Mouse (Mus musculus) G1E (cell line): ENCODE data around the gene Ube4b. TPM values are rescaled to one million over a fixed set of nuclear protein-coding genes. Genes with fewer than 3 reads are reported as not detected.

Source experiments
- ATAC-seq: 2 replicates; pipeline ENCODE4 v1.8.0; 2016; ENCODE audit warnings: mild to moderate bottlenecking; ENCODE audit not compliant: insufficient number of reproducible peaks, poor library complexity, low FRiP score, severe bottlenecking; ENCODE audit errors: extremely low read depth
- DNase-seq: peaks from one replicate; pipeline ENCODE4 v3.0.0; 2012; ENCODE audit warnings: low spot score
- H3K27me3 ChIP-seq: 2 replicates; pipeline ENCODE4 v1.6.1; 2012; ENCODE audit warnings: mild to moderate bottlenecking, low read length, inconsistent platforms; ENCODE audit not compliant: insufficient read depth
- H3K36me3 ChIP-seq: replicated peaks from 2 replicates; pipeline ENCODE3; 2012; ENCODE audit warnings: mild to moderate bottlenecking, inconsistent platforms
- H3K4me1 ChIP-seq: 2 replicates; pipeline ENCODE4 v1.6.1; 2012; ENCODE audit warnings: low read depth, low read length, inconsistent platforms, mixed read lengths; ENCODE audit not compliant: insufficient read depth
- H3K4me3 ChIP-seq: 2 replicates; pipeline ENCODE4 v1.5.1; 2012; ENCODE audit warnings: low read depth, mild to moderate bottlenecking, inconsistent platforms, low read length, moderate library complexity, mixed read lengths
- H3K9me3 ChIP-seq: replicated peaks from 2 replicates; pipeline ENCODE4 v1.6.1; 2012; ENCODE audit warnings: inconsistent platforms
- CTCF ChIP-seq: IDR thresholded peaks from 2 replicates; pipeline ENCODE4 v1.5.1; 2012; ENCODE audit warnings: low read depth, low read length, inconsistent platforms, mixed read lengths
- GATA1 ChIP-seq: IDR thresholded peaks from 2 replicates; pipeline ENCODE4 v1.6.1; 2012; ENCODE audit warnings: borderline replicate concordance, low read length, inconsistent platforms, mixed read lengths
- GATA2 ChIP-seq: IDR thresholded peaks from 2 replicates; pipeline ENCODE4 v1.6.1; 2012; ENCODE audit warnings: low read depth, low read length, inconsistent platforms, borderline replicate concordance
- POLR2AphosphoS5 ChIP-seq: IDR thresholded peaks from 2 replicates; pipeline ENCODE4 v1.6.1; 2012; ENCODE audit warnings: low read depth, low read length, inconsistent platforms; ENCODE audit not compliant: insufficient replicate concordance
- TAL1 ChIP-seq: conservative IDR thresholded peaks from 2 replicates; pipeline ENCODE4 v1.6.1; 2012; ENCODE audit warnings: low read depth, low read length, inconsistent platforms, mixed read lengths
- polyA plus RNA-seq: library from polyadenylated mRNA; stranded (reverse); fragments of >175 nt; gene quantifications from 2 replicates; pipeline ENCODE4 v1.2.3, GENCODE M21; 2012
- total RNA-seq, 2 experiments: library from RNA; stranded (forward) in 1 of 2; stranded (reverse) in 1 of 2; fragments of 200-1000 nt in 1 of 2; fragments of >200 nt in 1 of 2; fragmentation: Nextera tagmentation in 1 of 2; gene quantifications; 2 replicates each; pipeline ENCODE4 v1.2.3; 2014 to 2017

Gene Ube4b
- total and polyA plus RNA-seq, 3 experiments: 51.9 to 346 (median 118) TPM

DNA sequence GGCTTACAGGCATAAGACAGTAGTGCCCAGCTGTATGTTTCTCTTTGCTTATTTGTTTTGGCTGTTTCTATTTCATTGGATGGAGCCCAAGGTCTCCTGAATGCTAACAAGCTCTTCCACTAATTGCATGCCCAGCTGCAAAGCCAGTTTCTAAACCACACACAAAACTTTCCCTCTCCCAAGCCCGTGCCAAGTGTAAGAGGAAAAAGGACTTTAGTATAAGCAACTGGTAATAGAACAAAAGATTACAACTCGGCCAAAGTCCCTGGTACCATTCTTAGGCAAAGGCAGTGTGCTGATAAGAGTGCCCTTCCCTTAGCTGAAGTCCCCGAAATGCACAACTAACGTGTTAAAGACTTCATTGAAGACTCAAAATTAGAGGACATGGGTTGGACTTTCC lies 34.2 kb downstream of the Ube4b start:
- H3K4me3 ChIP-seq: no peak overlapping the region
- ATAC-seq: no peak
- H3K36me3 ChIP-seq: peaks cover 88% of the 10 kb centered on the region
- no peak for TF ChIP-seq GATA1
- no peak for TF ChIP-seq POLR2AphosphoS5
- TF ChIP-seq CTCF: no peak
- no peak for TF ChIP-seq TAL1
- no peak for TF ChIP-seq GATA2
- H3K4me1 ChIP-seq: peaks cover 25% of the 10 kb centered on the region
- DNase-seq: no peak
- no peaks in the 10 kb centered on the region for H3K27me3 ChIP-seq
- H3K9me3 ChIP-seq: no peaks in the 10 kb centered on the region

DNA sequence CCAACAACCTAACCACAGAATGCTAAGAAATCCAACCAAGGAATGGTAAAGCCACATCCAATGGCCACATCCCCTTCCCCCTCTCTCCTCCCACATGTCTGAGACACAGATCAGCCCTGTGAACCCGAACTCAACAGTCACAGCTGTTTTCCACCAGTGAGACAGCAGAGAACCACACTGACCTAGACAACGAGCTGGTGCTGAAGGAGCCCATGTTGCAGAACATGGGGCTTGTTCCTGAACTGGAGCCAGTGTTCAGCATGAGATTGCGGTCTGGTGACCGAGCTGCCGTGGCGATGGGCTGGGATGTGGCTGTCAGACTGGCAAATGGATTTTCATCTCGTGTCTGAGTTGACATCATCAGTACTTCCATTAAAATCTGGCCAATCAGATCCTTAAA lies 45.5 kb downstream of the Ube4b start:
- H3K36me3 ChIP-seq: peaks cover 98% of the 10 kb centered on the region
- no peak for ATAC-seq
- H3K27me3 ChIP-seq: no peaks in the 10 kb centered on the region

DNA sequence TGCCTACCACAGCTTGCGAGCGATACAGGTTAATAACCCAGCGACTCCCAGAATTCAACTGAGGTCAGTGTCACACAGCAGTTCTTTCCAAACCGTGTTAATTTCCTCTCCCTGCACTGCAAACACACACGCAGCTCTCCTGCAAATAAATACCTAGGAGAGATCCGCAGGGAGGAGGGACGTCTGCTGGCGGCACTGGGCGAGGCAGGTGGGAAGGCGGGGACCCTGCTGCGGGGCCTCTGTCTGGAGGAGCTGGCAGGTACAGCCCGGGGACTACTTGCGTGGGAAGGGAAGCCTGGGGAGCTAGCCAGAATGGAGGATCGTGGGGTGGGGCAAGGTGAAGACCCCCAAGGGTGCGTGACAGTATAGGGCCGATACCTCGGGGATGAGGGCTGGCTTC lies 46.7 kb downstream of the Ube4b start:
- TF ChIP-seq GATA1 (no peak), CTCF (no peak), GATA2 (no peak), TAL1 (no peak), POLR2AphosphoS5 (no peak)
- no peak overlapping the region for H3K4me3 ChIP-seq
- no peak for ATAC-seq
- no peaks in the 10 kb centered on the region for H3K9me3 ChIP-seq
- H3K4me1 ChIP-seq: no peaks in the 10 kb centered on the region
- no peak for DNase-seq
- H3K36me3 ChIP-seq: peaks cover 98% of the 10 kb centered on the region
- H3K27me3 ChIP-seq: no peaks in the 10 kb centered on the region

More for the DNA sequence above, 45.5 kb downstream of the Ube4b start:
- no peaks in the 10 kb centered on the region for H3K9me3 ChIP-seq
- H3K4me3 ChIP-seq: no peak overlapping the region
- no peak for DNase-seq
- TF ChIP-seq GATA1: no peak
- no peak for TF ChIP-seq CTCF
- TF ChIP-seq POLR2AphosphoS5: no peak
- TF ChIP-seq GATA2: no peak
- TF ChIP-seq TAL1: no peak
- H3K4me1 ChIP-seq: no peaks in the 10 kb centered on the region

DNA sequence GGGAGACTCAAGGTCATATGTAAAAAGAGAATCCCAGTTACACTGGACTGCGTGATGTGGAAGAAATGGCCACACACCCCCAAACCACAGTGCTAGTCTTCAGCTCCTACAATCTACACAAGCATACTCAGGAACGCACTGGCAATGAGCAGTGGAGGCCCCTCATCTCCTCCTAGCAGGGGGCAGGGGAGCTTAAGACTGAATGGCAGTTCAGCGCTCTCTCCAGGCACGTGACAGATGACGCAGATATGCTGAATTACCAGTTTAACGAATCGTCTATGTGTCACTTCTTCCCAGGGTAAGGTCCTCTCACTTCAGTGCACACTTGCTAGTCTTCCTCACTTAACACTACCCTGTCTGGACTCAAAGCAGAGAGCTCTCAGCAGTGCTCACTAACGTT lies 47.7 kb downstream of the Ube4b start:
- Histone ChIP-seq H3K36me3 (peaks cover 98% of the 10 kb centered on the region), H3K9me3 (no peaks in the 10 kb centered on the region), H3K4me3 (no peak overlapping the region), H3K27me3 (no peaks in the 10 kb centered on the region), H3K4me1 (no peaks in the 10 kb centered on the region)
- no peak for TF ChIP-seq GATA1
- no peak for TF ChIP-seq CTCF
- TF ChIP-seq TAL1: no peak
- TF ChIP-seq GATA2: no peak
- TF ChIP-seq POLR2AphosphoS5: no peak
- ATAC-seq: no peak
- DNase-seq: no peak

DNA sequence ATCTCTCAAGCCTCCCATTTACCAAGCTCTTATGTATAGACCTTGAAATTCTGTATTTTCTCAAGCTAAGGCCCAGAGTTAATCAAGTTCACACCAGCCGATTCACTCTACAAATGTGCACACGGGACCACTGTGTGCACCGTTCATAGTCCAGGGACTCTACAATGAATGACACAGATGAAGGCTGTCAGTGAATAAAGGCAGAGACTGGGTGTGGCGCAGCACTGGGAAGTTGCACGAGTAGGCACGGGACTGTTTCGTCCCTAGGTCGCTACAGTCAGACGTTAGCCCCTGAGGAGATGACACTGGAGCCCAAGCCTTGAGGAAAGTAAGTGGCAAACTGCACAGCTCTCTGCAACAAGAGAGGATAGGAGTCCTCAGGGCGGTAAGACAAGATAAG lies 50.5 kb downstream of the Ube4b start:
- DNase-seq (no peak), ATAC-seq (no peak)
- H3K36me3 ChIP-seq: peaks cover 98% of the 10 kb centered on the region
- no peak overlapping the region for H3K4me3 ChIP-seq
- H3K9me3 ChIP-seq: no peaks in the 10 kb centered on the region
- TF ChIP-seq POLR2AphosphoS5 (no peak), CTCF (no peak), TAL1 (no peak)
- H3K27me3 ChIP-seq: no peaks in the 10 kb centered on the region
- H3K4me1 ChIP-seq: 0 out of 2 replicates have a peak, but pooled peaks cover 2% of the 10 kb centered on the region

DNA sequence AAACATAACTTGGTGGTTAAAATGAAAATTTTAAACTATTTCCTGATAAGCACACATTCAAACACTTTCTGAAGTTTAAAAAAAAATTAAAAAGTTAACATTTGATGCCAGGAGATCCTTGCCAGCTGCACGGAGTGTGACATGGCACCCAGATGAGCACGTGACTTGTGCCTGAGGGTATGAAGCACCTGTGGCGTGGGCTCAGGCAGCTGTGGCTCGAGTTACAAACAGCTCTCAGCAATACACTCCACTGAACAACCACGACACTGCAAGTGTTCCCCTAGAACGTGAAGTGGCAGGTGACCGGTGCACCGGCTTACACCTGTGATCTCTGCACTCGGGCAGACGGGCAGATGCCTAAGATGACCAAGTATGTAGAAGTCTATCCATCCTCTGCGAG lies 51.9 kb downstream of the Ube4b start:
- peaks cover 97% of the 10 kb centered on the region for H3K36me3 ChIP-seq
- ATAC-seq (no peak), DNase-seq (no peak)

DNA sequence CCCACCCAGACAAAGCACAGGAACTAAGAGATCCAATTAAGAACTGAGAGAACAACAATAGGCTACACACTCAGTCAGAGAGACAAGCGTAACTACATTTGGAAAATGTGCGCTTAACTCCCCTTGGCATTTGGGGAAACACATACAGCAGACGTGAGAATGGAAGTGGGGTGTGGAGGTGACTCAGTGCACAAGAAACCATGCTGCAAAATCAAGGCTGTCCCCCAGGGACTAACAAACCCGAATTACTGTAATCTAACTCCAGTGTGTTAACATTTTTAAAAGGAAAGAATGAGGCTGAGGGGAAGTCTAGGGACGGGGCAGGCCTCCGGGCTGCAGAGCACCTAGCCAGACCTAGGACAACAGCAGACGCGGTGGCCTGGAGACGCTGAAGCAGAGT lies 52.6 kb downstream of the Ube4b start:
- no peak for DNase-seq
- ATAC-seq: no peak
- H3K4me3 ChIP-seq: no peak overlapping the region
- H3K9me3 ChIP-seq: 0 out of 2 replicates have a peak, but pooled peaks cover 2% of the 10 kb centered on the region
- no peaks in the 10 kb centered on the region for H3K27me3 ChIP-seq
- 0 out of 2 replicates have a peak, but pooled peaks cover 2% of the 10 kb centered on the region for H3K4me1 ChIP-seq
- peaks cover 97% of the 10 kb centered on the region for H3K36me3 ChIP-seq
- TF ChIP-seq CTCF (no peak), GATA2 (no peak), TAL1 (no peak), GATA1 (no peak), POLR2AphosphoS5 (no peak)

More for the DNA sequence above, 51.9 kb downstream of the Ube4b start:
- 0 out of 2 replicates have a peak, but pooled peaks cover 2% of the 10 kb centered on the region for H3K4me1 ChIP-seq
- no peak overlapping the region for H3K4me3 ChIP-seq
- H3K9me3 ChIP-seq: 0 out of 2 replicates have a peak, but pooled peaks cover 2% of the 10 kb centered on the region
- TF ChIP-seq TAL1 (no peak), POLR2AphosphoS5 (no peak), GATA2 (no peak), CTCF (no peak), GATA1 (no peak)
- H3K27me3 ChIP-seq: no peaks in the 10 kb centered on the region
